Mouse (Mus musculus) yolk sac, embryonic 10.5 days (tissue): Measurements from ENCODE around the gene Ncdn.

Experiments
- DNase-seq: peaks from one replicate; pipeline ENCODE4 v3.0.0-alpha.2; 2017; ENCODE audit warnings: low spot score

Gene Ncdn

DNA sequence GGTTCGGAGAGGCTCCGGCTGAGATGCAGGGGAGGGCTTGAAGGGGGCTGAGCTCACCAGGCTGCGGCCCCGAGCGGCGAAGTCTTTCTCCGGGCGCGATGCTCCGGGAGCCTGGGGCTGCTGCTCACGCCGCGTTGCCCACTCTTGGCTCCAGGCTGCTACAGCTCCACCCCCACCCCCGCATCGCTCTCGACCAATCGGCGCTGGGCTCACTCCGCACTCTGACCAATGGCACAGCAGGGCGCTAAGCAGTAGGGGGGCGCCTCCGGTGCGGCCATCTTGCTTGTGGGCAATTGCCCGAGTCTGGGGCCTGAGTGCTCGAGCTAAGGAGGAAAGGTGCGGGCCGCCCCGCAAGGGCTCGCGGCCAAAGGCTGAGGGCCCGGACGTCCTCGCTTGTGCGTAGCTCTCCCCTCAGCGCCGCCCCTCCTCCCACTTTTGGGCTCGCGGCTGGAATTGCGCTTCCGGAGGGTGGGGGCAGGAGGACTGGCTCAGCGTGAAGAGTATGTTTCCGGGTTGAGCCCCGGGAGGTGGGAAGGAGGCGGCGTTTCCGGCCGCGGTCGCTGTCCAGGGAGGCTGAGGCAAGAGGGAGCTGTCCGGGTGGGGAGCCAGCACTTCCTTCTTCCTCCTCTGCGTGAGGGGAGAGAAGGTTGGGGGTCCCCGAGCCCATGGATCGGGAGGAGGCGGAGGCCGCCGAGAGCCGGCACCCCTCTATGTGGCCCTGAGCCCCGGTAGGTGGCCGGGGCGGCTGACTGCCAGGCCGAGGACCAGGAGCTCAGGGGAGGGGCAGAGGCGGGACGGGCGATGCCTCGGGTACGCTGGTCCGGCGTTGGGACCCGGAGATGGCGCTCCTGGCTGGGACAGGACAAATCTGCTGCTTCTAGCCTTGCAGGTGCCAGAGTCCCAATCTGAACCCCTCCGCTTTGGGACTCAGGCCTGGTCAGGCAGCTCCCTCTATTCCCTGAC lies at the start of gene Ncdn, which contains the start of gene AU040320:
TSS of gene Ncdn (minus strand) at position 171 of the 963 bp plus-strand sequence.
TSS of gene AU040320 (plus strand) at position 277 of the 963 bp plus-strand sequence.
- peak; percentile 99 for DNase-seq

- no peak for DNase-seq
These were observed 48.9 kb upstream of the Ncdn start for GRCm38 (mm10) chr4:126802174-126802573.

DNA sequence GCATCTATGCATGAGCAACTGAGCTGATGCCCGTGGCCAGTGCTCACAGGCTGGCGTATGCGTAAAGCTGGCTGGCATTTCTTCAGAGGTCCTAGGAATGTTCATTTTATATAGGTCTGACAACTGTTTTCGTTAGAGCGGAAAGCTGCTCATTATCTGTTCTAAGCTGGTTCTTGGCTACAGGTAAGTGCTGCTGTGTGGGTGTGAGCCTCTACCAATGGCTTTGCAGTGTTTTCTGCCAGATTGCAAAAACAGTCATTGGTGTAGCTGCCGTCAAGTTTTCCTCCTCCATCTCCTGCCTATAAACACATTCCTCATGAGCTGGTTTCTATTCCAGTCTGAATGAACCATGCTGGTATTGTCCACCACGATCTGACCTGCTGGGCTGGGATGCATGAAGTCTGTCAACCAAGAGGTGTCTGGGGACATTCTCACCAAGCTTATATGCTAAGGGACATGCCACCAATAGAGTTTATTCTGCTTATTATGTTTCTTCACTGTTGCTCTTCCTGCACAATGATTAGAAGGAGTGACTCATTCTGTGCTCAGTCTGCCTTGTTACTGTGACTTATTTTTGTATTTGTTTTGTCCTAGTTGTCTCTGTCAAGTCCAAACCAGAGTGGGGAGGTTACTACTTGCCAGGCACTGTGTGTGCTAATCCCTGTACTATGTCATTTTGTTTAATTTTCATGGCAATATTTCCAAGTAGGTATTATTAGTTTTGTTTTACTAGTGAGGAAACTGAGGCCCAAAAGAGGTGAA lies 39.3 kb upstream of the Ncdn start:
- no peak for DNase-seq

- no peak for DNase-seq
These were observed 29.8 kb upstream of the Ncdn start for GRCm38 (mm10) chr4:126782996-126783395.

DNA sequence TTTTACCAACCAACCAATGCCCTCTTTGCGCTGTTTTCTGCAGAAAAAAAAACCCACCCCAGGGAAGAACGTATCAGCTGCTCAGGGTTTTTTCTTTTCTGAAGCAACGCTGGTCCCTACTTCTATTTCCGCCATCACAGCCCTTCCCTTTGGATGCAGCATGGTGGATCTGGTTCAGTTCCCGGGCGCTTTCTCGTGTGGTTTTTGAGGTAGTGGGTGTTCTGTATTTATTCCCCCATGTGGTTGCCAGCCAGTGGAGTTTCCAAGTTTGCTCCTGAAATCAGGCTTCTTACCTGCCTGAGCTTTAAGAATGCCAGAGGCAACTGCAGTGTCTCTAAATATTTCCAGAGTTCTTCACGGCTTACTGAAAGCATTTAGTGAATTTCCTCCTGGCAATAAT lies 29.3 kb upstream of the Ncdn start:
- no peak for DNase-seq

- DNase-seq = no peak
These were observed 28.6 kb upstream of the Ncdn start for GRCm38 (mm10) chr4:126781871-126782270.

- DNase-seq = no peak
These were observed 26.9 kb upstream of the Ncdn start for GRCm38 (mm10) chr4:126779826-126780775.

- DNase-seq = no peak
These were observed 25.9 kb upstream of the Ncdn start for GRCm38 (mm10) chr4:126779148-126779581.

DNA sequence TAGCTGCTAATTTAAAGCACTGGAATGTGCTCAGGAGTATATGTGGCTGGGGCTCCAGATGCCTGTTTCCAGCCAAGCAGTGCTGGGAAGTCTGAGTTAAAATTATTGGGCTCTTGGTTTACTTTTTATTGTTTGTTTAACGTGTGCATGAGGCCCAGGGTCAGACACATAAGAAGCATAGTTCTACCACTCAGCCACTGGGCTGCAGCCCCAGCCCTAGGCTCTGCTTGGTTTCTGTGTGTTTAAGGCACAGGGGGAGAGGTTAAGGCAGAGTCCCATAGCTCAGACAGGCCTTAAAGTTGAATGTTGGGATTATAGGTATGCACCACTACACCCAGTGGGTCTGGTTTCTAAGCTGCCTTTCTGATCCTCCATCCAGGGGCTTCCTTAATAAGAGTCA lies 21.9 kb upstream of the Ncdn start:
- DNase-seq = no peak

DNA sequence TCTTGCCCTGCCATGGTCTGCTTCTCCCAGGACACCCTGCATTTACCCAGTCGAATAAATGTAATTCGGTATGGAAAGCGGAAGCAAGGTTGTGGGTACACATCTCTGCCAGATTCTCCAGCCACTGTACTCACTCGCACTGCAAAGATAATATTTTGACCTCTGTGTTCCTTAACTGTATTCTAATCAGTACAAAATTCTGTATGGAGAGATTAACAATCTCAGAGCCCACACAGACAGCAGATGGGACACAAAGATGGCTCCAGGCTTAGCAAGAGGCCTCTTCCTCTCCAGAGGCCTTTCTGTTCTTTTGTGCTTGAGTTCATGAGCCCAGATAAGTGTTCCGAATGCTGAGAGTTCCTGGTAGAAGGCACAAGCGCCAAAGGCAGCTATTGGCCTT lies 20.6 kb upstream of the Ncdn start:
- no peak for DNase-seq

- no peak for DNase-seq
These were observed 17.6 kb upstream of the Ncdn start for GRCm38 (mm10) chr4:126770831-126771230.

DNA sequence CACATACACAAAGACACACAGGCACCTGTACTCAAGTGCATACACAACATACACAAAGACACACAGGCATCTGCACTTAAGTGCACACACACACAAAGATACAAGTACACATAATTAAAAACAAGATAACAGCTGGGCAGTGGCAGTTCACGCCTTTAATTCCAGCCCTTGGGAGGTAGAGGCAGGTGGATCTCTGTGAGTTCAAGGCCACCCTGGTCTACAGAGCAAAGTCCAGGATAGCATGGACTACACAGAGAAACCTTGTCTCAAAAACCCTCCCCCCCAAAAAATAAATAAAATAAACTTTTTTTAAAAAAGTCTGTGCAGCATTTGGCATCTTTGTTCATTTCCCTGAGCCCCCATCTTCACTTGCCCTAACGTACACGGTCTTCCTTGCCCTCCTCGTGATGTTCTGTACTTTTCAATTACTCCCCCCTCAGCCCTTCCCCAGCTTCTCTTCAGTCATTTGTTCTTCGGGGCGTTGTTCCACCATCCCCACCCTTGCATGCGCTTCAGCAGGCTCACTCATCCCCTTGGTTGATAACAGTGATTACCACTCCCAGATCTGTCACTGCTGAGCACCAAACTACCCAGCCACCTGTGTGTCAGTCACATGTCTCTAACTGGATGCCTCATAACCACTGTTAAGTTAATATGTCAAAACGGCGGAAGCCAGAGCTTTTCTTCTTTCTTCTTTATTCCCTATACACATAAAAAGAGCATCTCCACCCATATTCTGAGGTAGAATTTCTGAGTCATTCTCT lies 16.7 kb upstream of the Ncdn start:
- no peak for DNase-seq

DNA sequence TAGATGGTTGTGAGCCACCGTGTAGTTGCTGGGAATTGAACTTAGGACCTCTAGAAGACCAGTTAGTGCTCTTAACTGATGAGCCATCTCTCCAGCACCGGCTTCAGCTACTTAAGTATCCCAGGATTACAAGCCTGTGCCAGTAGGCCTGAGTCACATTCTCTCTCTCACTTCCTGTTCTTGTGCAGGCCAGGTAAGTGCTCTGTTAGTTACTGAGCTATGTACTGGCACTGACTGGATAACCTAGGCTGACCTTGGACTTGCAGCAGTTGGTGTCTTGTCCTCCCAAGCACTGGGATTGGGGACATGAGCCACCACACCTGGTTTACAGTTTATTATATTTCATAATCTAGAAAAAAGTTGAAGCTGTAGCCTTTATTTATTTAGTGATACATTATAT lies 10.2 kb upstream of the Ncdn start:
- DNase-seq = no peak

DNA sequence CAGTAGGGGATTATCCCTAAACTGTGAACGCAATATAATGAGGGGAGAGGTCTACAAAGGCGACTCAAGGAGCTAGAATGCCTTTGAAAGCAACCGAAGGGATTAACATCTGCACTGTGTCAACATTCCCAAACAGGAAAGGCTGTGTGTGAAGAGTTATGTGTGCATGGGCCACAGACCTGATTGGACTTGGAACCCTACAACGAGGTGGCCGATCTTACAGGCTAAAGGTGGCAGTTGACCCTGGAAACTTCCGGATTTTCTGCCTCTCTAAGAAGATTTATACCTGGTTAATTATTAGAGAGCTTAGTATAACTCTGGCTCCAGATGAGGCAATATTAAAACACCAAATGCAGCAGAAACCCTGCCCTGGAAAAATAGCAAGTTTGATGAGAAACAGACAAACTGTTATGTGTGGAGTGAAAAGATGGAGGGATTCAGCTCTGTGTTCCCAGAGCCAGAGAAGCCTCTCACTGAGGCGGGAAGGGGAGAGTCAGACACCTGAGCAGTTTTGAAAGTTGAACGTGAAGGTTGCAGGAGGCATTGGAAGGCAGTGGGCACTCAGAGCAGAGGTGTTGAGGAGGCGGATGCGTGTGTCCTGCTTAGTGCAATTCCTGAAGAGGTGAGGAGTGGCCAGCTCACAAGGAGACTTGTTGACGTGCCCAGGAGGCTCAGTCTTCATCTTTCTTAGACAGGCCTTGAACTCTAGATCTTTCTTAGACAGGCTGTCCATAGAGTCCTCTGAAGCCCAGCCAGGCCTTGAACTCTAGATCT lies 9.5 kb upstream of the Ncdn start:
- DNase-seq = peak; percentile 79

DNA sequence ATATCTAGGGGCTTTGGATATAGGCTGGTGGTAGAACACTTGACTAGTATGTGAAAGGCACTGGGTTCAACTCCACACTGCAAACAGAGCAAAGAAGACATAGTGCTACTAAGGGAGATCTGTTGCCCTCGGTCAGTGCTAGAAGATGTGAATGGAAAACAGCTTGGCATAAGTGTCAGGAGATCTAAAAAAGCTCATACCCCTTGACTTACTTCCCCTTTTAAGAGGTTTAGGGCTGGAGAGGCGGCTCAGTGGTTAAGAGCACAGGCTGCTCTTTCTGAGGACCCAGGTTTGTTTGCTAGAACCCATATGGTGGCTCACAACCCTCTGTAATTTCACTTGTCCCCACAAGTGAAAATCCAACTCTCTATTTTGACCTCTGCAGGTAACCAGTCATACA lies 6.2 kb upstream of the Ncdn start:
- no peak for DNase-seq

DNA sequence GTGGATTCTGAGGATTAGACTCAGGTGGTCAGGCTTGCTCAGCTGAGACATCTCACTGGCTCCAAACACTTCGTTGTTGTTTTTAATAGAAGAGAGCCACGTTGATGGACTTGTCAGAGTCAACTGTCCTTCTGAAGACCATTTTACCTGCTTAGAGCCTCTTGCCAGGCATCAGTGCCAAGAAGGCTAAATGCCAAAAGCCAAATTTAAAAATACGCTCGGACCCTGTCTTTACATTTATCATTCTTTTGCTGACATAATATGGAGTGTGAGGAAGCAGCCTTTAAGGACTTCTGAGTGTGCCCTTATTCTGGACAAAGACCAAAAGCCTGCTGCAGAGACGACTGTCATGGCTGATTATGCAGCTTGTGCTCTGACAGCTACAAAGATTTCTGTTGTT lies 5.1 kb upstream of the Ncdn start:
- DNase-seq = no peak

DNA sequence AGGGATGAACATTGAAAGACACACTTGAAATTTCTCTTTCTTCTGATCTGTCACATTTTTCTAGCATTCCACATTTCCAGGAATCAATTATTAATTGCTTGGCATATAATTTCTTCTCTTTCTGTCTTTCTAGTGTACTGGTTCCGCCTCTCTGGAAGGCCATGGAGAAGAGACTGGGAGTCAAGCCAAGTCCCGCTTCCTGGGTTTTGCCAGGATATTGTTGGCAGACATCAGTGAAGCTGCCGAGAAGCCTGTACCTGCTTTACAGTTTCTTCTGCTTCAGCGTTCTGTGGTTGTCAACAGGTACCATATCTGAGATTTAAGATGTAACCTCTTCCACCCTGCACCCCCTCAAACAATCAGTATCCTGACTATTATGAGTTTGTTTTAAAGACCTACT lies 3.5 kb upstream of the Ncdn start:
- no peak for DNase-seq

DNA sequence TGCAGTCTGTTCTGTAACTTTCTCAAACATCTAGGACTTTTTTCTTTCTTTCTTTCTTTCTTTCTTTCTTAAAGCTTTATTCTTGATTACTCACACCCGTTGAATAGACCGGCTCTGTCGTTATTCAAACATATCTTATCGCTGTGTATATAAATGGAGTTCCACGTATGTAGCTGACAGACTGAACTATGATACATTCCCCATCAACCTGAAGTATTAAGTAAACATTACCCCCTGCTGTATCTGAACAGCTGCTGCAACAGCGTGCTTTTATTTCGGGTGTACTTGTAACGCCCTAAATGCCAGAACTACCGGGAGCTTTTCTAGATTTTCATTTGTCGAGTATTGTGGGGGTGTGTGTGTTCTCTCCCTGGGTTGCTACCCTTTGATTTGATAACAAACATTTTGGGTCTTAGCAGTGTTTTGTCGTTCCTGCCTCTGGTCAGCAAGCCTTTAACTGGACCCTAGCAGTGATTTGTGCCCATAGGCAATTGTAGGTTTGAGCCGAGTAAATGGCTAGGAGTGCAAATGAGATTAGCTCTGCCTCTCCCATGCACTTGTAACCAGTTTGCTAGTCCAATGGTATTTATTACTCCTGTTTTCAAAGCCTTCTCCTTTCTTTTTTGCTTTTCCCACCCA lies 1.6 kb upstream of the Ncdn start:
- no peak for DNase-seq

- no peak for DNase-seq
These were observed 983 bp upstream of the Ncdn start for GRCm38 (mm10) chr4:126754231-126754611.
